Mouse (Mus musculus) right cerebral cortex, postnatal 36 days (tissue): Measurements from ENCODE around the gene Zfp81.
"Not testable (repeated sequence)": the region's sequence is repeated elsewhere in the genome, so short reads cannot be mapped to it uniquely, and the experiment has no call there.

Experiments used
- DNase-seq, 2 experiments: peaks; one replicate each; pipeline ENCODE4 v3.0.0; 2022; ENCODE audit warnings: low spot score in 2 of 2, mixed read lengths in 1 of 2

Gene Zfp81

GRCm38 (mm10) chr17:33358411-33359384 lies at the start of gene Zfp81:
Zfp81 (minus strand) TSS chr17:33358878.
- DNase-seq = peak; percentile 82 to 92

GRCm38 (mm10) chr17:33394182-33395034 lies 35.7 kb upstream of the Zfp81 start, which contains the start of gene Zfp101:
Zfp101 (minus strand) TSS chr17:33394641.
- peak; percentile 90 to 94 for DNase-seq

- no peak for DNase-seq
These were observed 33.6 kb upstream of the Zfp81 start for GRCm38 (mm10) chr17:33392271-33392670.

GRCm38 (mm10) chr17:33385705-33386104 lies 27.0 kb upstream of the Zfp81 start:
- peak; percentile 2 to 32 for DNase-seq

GRCm38 (mm10) chr17:33372795-33373194 lies 14.1 kb upstream of the Zfp81 start:
- no peak for DNase-seq

- no peak for DNase-seq
These were observed 5.7 kb downstream of the Zfp81 start for GRCm38 (mm10) chr17:33352981-33353380.

- not testable (repeated sequence) for DNase-seq
These were observed 68.9 kb downstream of the Zfp81 start for GRCm38 (mm10) chr17:33289876-33290149.

GRCm38 (mm10) chr17:33289039-33289875 lies 69.4 kb downstream of the Zfp81 start, which contains the start of gene Zfp955b:
Zfp955b (plus strand) TSS chr17:33289544.
- DNase-seq = not testable (repeated sequence)
